Mouse (Mus musculus) monocyte, adult 5-6 weeks (primary cell): ENCODE measurements around the gene Lrrc49. TPM values are rescaled to one million over a fixed set of nuclear protein-coding genes. Genes with fewer than 3 reads are reported as not detected.

Source experiments
- ATAC-seq: fragments of 153-309, 156-312 bp; replicated peaks from 2 replicates; pipeline ENCODE4 v1.8.0; 2017; ENCODE audit warnings: mild to moderate bottlenecking; ENCODE audit not compliant: low TSS enrichment, insufficient number of reproducible peaks, severe bottlenecking, poor library complexity, low FRiP score
- total RNA-seq: library from RNA; stranded (forward); fragments of 200-1000, 200-491, 200-594 nt; gene quantifications from 3 replicates; pipeline ENCODE4 v1.2.3, GENCODE M21; 2017

Lrrc49 gene
- 0.85 to 2.6 TPM (median 0.86 TPM) in 3 replicates for total RNA-seq

DNA sequence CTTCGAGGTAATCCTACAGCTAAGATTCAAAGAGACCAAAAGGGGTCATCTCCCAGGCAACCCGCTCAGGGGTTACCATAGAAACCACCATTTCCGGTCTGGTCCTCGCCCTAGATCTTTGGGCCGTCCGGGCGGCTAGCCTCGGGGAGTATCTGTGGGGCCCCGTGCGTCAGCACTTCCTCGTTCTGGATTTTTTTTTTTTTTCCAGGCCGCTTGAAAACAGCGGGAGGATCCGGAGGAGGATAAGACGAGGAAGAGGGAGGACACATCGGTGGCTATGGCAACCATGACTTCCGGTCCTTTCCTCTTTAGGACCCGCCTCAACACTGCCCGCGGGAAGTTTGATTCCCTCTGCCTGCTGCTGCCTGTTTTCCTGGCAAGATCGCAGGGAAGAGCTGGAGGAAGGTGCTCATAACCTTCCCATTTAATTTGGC lies at the start of gene Lrrc49:
TSS of gene Lrrc49 (minus strand) at position 268 of the 434 bp plus-strand sequence.
- ATAC-seq, result peak; percentile 85

DNA sequence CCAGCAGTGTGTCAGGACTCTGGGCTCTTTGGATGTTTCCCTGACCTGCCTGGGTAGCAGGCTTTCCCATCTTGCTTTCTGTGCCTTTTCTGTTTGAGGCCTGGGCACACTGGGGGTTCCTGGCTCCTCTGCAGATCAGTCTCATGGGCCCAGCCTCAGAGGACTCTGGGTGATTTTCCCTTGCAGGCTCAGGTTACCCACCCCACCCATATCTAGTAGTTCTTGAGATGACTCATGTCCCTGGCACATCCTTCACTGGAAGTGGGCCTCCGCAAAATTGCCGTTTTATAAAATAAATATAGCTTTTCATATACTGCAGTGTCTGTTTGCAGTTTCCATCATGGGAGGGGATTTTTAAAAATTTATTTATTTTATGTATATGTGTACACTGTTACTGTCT lies 46.4 kb upstream of the Lrrc49 start:
- ATAC-seq, result no peak

DNA sequence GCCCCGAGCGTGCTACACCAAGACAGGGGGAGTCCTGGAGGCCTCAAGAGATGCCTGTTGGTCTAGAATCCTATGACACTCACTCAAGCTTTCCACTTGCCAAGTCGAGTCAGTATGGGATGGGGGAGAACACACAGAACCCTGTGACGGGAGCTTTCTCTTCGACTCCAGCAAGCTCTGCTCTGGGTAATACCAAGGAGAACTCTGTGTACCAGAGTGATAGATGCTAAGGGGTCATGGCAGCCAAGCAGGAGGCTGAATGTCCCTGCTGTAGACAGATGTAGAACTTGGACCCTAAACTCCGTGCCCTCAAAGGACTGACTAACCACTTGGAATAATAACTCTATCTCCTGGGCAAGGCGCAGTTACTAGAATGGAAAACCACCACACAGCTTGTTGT lies 37.0 kb upstream of the Lrrc49 start:
- no peak for ATAC-seq

DNA sequence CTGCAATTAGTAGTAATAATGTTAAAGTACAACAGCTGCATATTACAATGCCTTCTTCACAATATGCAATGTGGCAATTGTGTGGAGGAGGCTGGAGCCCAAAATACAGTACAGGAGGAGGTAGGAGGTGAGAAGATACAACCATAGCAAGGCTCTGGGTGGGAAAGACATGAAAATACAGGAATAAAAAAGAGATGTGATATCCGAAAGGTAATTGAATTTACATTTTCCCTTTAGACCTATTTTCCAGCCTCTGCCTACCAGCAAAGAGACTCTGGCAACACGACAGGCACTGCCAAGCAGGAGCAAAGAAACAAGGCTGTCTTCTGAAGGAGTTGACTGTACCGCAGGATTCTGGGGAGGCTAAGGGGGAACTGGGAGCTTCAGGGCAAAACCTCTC lies 31.7 kb upstream of the Lrrc49 start:
- ATAC-seq, result no peak

- no peak for ATAC-seq
Measured at GRCm38 (mm10) chr9:60718284-60718683, 30.3 kb upstream of the Lrrc49 start.

DNA sequence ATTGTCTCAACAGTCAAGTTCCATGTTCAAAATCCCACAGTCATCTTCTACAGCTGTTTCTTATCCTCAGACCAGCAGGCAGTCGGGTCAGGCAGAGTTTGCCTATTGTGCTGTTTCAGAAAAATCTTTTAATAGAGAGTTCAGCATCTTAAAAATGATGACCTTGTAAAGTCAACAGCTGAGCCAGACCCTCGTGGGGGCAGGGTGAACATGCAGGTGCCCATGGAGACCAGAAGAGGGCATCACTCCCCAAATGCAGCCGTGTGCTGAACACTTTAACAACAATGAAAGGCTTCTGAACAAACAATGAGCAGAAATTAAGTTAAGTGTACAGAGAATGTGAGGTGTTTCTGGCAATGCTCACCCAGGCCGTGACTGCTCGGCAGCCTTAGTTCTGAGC lies 27.9 kb upstream of the Lrrc49 start:
- ATAC-seq, result no peak

GRCm38 (mm10) chr9:60715271-60715670 lies 27.3 kb upstream of the Lrrc49 start:
- no peak for ATAC-seq

DNA sequence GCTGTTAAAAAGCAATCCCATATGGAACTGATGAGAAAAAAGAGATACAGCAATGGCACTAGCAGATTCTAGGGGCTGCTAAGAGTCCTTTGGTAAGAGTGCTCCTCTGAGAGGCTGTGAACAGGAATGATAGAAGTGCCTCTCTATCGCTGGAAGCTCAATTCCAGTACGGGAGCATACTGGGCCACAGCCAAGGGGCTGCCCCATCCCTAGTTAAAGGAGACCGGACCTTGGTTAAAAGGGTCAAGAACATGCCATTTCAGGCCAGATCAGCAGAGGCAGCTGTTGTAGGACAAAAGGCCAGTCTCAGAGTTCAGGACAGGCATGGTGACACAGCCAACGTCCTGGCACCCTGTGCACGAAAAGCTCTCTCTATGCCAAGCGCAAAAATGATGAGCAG lies 26.2 kb upstream of the Lrrc49 start:
- ATAC-seq, result no peak

GRCm38 (mm10) chr9:60713616-60714015 lies 25.7 kb upstream of the Lrrc49 start:
- ATAC-seq, result no peak

- ATAC-seq, result no peak
Measured at GRCm38 (mm10) chr9:60712771-60713541, 25.0 kb upstream of the Lrrc49 start, which contains the start of gene Larp6. TSS of gene Larp6 (plus strand) at chr9:60712989.

GRCm38 (mm10) chr9:60712011-60712410 lies 24.1 kb upstream of the Lrrc49 start:
- no peak for ATAC-seq

- ATAC-seq, result no peak
Measured at GRCm38 (mm10) chr9:60709721-60710120, 21.8 kb upstream of the Lrrc49 start.

GRCm38 (mm10) chr9:60708606-60709005 lies 20.6 kb upstream of the Lrrc49 start:
- no peak for ATAC-seq

GRCm38 (mm10) chr9:60707594-60707993 lies 19.6 kb upstream of the Lrrc49 start:
- no peak for ATAC-seq

DNA sequence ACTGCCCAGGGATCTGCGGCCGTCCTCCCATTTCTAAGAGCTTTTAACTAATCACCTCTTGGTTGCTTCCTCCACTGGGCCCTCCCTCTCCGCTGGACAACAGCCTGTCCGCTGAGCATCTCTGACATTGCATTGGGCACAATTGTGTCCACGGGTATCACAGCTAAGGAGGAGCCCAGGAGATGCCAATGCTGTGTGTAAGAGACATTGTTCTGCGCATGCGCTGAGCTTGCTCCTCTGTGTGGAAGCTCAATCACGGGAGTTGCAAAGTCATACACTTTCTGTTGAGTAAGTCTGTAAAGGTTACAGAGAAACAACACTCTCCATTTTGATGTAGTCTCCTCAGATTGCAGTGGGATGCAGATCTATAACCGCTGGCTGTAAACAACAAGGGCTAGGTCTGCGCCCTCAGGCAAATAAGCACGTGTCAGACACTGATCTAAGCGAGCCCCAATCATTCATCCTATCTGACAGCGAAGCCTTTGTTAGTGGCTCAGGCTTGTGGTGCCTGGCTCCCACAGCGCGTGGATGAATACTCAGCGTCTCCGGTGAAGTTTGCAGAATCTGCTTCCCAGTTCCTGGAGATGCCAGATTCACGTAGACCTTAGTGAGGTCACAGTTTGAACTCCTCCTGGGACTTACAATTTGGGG lies 11.7 kb upstream of the Lrrc49 start:
- ATAC-seq, result no peak

DNA sequence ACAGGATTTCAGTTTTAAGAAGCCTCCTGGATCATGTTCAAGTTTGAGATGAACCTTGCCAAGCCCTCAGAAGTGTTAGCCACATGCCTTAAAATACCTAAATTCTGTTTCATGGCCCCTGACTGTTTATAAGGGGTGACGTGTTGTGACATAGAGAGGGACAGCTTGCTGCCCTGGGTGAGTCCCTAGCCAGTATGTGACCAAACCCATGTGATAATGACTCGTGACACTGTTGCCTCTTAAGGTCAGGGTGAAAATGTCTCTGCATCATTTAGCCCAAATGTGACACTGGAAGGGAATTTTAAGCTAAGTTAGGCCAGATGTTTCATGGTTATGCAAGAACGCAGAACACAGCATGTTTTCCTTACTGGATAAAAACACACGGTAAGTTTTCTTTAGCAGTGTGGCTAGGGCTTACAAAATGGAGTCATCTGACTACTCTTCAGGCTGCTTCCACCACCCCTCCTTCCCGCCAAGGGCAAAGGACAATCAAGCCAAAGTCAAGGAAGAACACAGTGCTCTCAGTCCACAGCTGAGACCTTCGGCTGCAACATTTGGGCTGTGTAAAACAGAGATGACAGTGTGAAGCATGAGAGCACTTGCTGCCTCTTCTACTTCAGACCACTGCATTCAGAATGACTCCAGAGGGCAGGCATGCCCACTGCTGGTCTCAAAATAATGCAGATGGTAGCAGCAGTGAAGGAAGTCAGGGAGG lies 8.5 kb upstream of the Lrrc49 start:
- ATAC-seq, result no peak

- ATAC-seq, result no peak
Measured at GRCm38 (mm10) chr9:60693986-60694385, 6.0 kb upstream of the Lrrc49 start.

- no peak for ATAC-seq
Measured at GRCm38 (mm10) chr9:60692624-60693023, 4.7 kb upstream of the Lrrc49 start.

GRCm38 (mm10) chr9:60687415-60687814 lies 543 bp downstream of the Lrrc49 start:
- no peak for ATAC-seq

GRCm38 (mm10) chr9:60682753-60683152 lies 5.2 kb downstream of the Lrrc49 start:
- ATAC-seq, result no peak
